Mouse (Mus musculus): Measurements from ENCODE around the gene Trp73. TPM values are rescaled to one million over a fixed set of nuclear protein-coding genes. Genes with fewer than 3 reads are reported as not detected.

Gene Trp73
- total and polyA plus RNA-seq, 3 experiments: under 0.01 TPM; not detected in 2

DNA sequence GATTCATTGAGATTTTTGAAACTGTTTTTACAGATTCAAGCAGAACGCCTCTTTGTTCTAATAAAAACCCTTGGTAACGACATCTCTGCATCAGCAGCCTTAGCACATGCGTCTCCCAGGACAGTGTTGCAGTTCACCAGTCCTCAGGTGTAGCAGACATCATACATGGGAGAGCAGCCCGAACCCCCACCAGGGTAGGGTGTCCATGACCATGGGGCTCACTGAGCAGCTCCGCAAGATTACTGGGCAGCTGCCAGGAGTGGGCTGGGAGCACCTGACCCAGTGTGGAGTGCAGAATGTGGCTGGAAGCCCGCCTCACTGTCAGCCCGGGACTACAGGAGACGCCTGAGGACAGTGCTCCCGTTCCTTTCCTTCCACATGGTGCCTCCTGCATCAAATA is 118.6 kb downstream of the Trp73 start:
- peaks cover 81% of the 10 kb centered on the region for H3K36me3 ChIP-seq (replicated peaks)
- no peaks in the 10 kb centered on the region for H3K27me3 ChIP-seq (ENCODE audit: insufficient read depth, low read length)
- DNase-seq (ENCODE audit: low spot score) (no peak), ATAC-seq (ENCODE audit: extremely low read depth, insufficient number of reproducible peaks, low FRiP score, poor library complexity, severe bottlenecking) (no peak)
- no peaks in the 10 kb centered on the region for H3K9me3 ChIP-seq (replicated peaks)
- peaks cover 86% of the 10 kb centered on the region for H3K4me1 ChIP-seq (ENCODE audit: insufficient read depth, low read depth, low read length)
- H3K4me3 ChIP-seq (ENCODE audit: low read depth, low read length): peak overlapping the region; percentile 89; the same call in 1 of the 2 replicates
- TF ChIP-seq POLR2AphosphoS5 (IDR thresholded peaks at IDR 0.05; ENCODE audit: insufficient replicate concordance, low read depth, low read length) (no peak; the same call in 1 of the 2 replicates), GATA2 (IDR thresholded peaks at IDR 0.05; ENCODE audit: borderline replicate concordance, low read depth, low read length) (no peak), CTCF (IDR thresholded peaks at IDR 0.05; ENCODE audit: low read depth, low read length) (no peak), GATA1 (IDR thresholded peaks at IDR 0.05; ENCODE audit: borderline replicate concordance, low read length) (no peak), TAL1 (conservative IDR thresholded peaks at IDR 0.05; ENCODE audit: low read depth, low read length) (no peak)

DNA sequence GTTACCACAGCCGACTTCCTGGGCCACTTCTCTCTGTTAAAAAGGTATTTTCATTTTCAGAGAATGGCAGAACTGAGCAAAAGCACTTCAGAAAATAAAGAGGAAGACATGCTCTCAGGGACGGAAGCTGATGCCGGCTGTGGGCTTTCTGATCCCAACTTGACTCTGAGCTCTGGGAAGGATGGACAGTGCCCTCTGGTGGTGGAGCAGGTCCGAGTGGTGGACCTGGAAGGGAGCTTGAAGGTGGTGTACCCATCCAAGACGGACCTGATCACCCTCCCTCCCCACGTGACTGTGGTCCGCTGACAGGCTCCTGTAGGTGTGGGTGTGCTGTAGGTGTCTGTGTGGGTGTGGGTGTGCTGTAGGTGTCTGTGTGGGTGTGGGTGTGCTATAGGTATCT is 120.4 kb downstream of the Trp73 start:
- peak; percentile 84 for TF ChIP-seq CTCF (IDR thresholded peaks at IDR 0.05; ENCODE audit: low read depth, low read length)
- TF ChIP-seq GATA2 (IDR thresholded peaks at IDR 0.05; ENCODE audit: borderline replicate concordance, low read depth, low read length): no peak
- TF ChIP-seq TAL1 (conservative IDR thresholded peaks at IDR 0.05; ENCODE audit: low read depth, low read length): no peak
- Histone ChIP-seq H3K36me3 (replicated peaks) (peaks cover 97% of the 10 kb centered on the region), H3K4me3 (ENCODE audit: low read depth, low read length) (peak overlapping the region; percentile 42; the same call in 1 of the 2 replicates), H3K4me1 (ENCODE audit: insufficient read depth, low read depth, low read length) (peaks cover 89% of the 10 kb centered on the region), H3K9me3 (replicated peaks) (no peaks in the 10 kb centered on the region), H3K27me3 (ENCODE audit: insufficient read depth, low read length) (no peaks in the 10 kb centered on the region)
- ATAC-seq (ENCODE audit: extremely low read depth, insufficient number of reproducible peaks, low FRiP score, poor library complexity, severe bottlenecking) (no peak), DNase-seq (ENCODE audit: low spot score) (peak; percentile 51)

- no peaks in the 10 kb centered on the region for H3K9me3 ChIP-seq (replicated peaks)
- TF ChIP-seq CTCF (IDR thresholded peaks at IDR 0.05; ENCODE audit: low read depth, low read length) (no peak), TAL1 (conservative IDR thresholded peaks at IDR 0.05; ENCODE audit: low read depth, low read length) (no peak), GATA1 (IDR thresholded peaks at IDR 0.05; ENCODE audit: borderline replicate concordance, low read length) (no peak), POLR2AphosphoS5 (IDR thresholded peaks at IDR 0.05; ENCODE audit: insufficient replicate concordance, low read depth, low read length) (no peak), GATA2 (IDR thresholded peaks at IDR 0.05; ENCODE audit: borderline replicate concordance, low read depth, low read length) (no peak)
- H3K36me3 ChIP-seq (replicated peaks): peaks cover 81% of the 10 kb centered on the region
- ATAC-seq (ENCODE audit: extremely low read depth, insufficient number of reproducible peaks, low FRiP score, poor library complexity, severe bottlenecking): no peak
- no peak for DNase-seq (ENCODE audit: low spot score)
- peaks cover 74% of the 10 kb centered on the region for H3K4me1 ChIP-seq (ENCODE audit: insufficient read depth, low read depth, low read length)
- H3K27me3 ChIP-seq (ENCODE audit: insufficient read depth, low read length): no peaks in the 10 kb centered on the region
- no peak overlapping the region for H3K4me3 ChIP-seq (ENCODE audit: low read depth, low read length)
Measured at GRCm38 (mm10) chr4:154015476-154015875, 124.5 kb downstream of the Trp73 start.

GRCm38 (mm10) chr4:154012132-154012882 is 127.7 kb downstream of the Trp73 start:
- Histone ChIP-seq H3K27me3 (ENCODE audit: insufficient read depth, low read length) (no peaks in the 10 kb centered on the region), H3K9me3 (replicated peaks) (no peaks in the 10 kb centered on the region), H3K4me1 (ENCODE audit: insufficient read depth, low read depth, low read length) (peaks cover 55% of the 10 kb centered on the region), H3K36me3 (replicated peaks) (peaks cover 73% of the 10 kb centered on the region), H3K4me3 (ENCODE audit: low read depth, low read length) (peak overlapping the region; percentile 99)
- ATAC-seq (ENCODE audit: extremely low read depth, insufficient number of reproducible peaks, low FRiP score, poor library complexity, severe bottlenecking) (no peak), DNase-seq (ENCODE audit: low spot score) (peak; percentile 43)
- no peak for TF ChIP-seq POLR2AphosphoS5 (IDR thresholded peaks at IDR 0.05; ENCODE audit: insufficient replicate concordance, low read depth, low read length)

GRCm38 (mm10) chr4:154011646-154012089 is 128.3 kb downstream of the Trp73 start, which contains the start of gene Lrrc47:
Gene Lrrc47, plus strand, starts transcription at chr4:154011731.
- Histone ChIP-seq H3K36me3 (replicated peaks) (peaks cover 73% of the 10 kb centered on the region), H3K4me3 (ENCODE audit: low read depth, low read length) (peak within 1 kb of the TSS; percentile 99), H3K9me3 (replicated peaks) (no peaks in the 10 kb centered on the region), H3K4me1 (ENCODE audit: insufficient read depth, low read depth, low read length) (peaks cover 50% of the 10 kb centered on the region), H3K27me3 (ENCODE audit: insufficient read depth, low read length) (no peaks in the 10 kb centered on the region)
- peak; percentile 95 for ATAC-seq (ENCODE audit: extremely low read depth, insufficient number of reproducible peaks, low FRiP score, poor library complexity, severe bottlenecking)
- DNase-seq (ENCODE audit: low spot score): peak; percentile 89
- TF ChIP-seq GATA1 (IDR thresholded peaks at IDR 0.05; ENCODE audit: borderline replicate concordance, low read length) (no peak), TAL1 (conservative IDR thresholded peaks at IDR 0.05; ENCODE audit: low read depth, low read length) (no peak), GATA2 (IDR thresholded peaks at IDR 0.05; ENCODE audit: borderline replicate concordance, low read depth, low read length) (no peak), POLR2AphosphoS5 (IDR thresholded peaks at IDR 0.05; ENCODE audit: insufficient replicate concordance, low read depth, low read length) (no peak), CTCF (IDR thresholded peaks at IDR 0.05; ENCODE audit: low read depth, low read length) (no peak)

GRCm38 (mm10) chr4:154010907-154011645 is 128.9 kb downstream of the Trp73 start:
- TF ChIP-seq CTCF (IDR thresholded peaks at IDR 0.05; ENCODE audit: low read depth, low read length) (no peak), GATA1 (IDR thresholded peaks at IDR 0.05; ENCODE audit: borderline replicate concordance, low read length) (no peak), POLR2AphosphoS5 (IDR thresholded peaks at IDR 0.05; ENCODE audit: insufficient replicate concordance, low read depth, low read length) (no peak), GATA2 (IDR thresholded peaks at IDR 0.05; ENCODE audit: borderline replicate concordance, low read depth, low read length) (no peak), TAL1 (conservative IDR thresholded peaks at IDR 0.05; ENCODE audit: low read depth, low read length) (no peak)
- peaks cover 47% of the 10 kb centered on the region for H3K4me1 ChIP-seq (ENCODE audit: insufficient read depth, low read depth, low read length)
- peak; percentile 28; the same call in 1 of the 2 replicates for ATAC-seq (ENCODE audit: extremely low read depth, insufficient number of reproducible peaks, low FRiP score, poor library complexity, severe bottlenecking)
- no peak for DNase-seq (ENCODE audit: low spot score)
- H3K4me3 ChIP-seq (ENCODE audit: low read depth, low read length): peak overlapping the region; percentile 99
- H3K36me3 ChIP-seq (replicated peaks): peaks cover 73% of the 10 kb centered on the region
- H3K27me3 ChIP-seq (ENCODE audit: insufficient read depth, low read length): no peaks in the 10 kb centered on the region
- H3K9me3 ChIP-seq (replicated peaks): no peaks in the 10 kb centered on the region
